Mouse (Mus musculus): ENCODE measurements around the gene Bcl7c. TPM values are rescaled to one million over a fixed set of nuclear protein-coding genes. Genes with fewer than 3 reads are reported as not detected.

Gene Bcl7c
- polyA plus RNA-seq, 1 experiment: not detected

DNA sequence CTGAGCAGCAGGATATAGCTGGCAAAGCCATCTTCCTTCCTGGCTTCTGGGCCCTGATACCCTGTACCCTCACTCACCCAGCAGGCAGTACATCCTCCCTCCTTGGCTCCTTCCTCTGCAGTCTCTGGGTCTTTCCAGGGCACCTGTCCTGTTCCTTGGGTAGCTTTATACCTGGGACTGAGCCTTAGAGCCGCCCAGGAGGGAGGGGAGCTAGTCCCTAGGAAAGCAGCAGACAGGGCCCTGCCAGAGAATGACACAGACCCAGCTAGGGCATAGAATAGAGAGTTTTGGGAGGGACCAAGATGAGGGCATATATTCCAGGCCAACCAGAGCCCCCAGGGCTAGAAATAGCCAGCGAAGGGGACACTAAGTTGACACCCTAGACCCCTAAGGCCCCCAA lies 16.8 kb upstream of the Bcl7c start:
- 56% methylated on average over 2 of the region's 2 CpGs for WGBS

GRCm38 (mm10) chr7:127719258-127719657 lies 10.5 kb upstream of the Bcl7c start:
- no peak overlapping the region for H3K4me3 ChIP-seq (ENCODE audit: insufficient read depth, low read depth, low read length)
- TF ChIP-seq CTCF (IDR thresholded peaks at IDR 0.05; ENCODE audit: insufficient read depth, low read depth, low read length) (no peak), POLR2A (IDR thresholded peaks at IDR 0.05; ENCODE audit: insufficient read depth, low read depth, low read length) (no peak)
- no peak overlapping the region for H3K27ac ChIP-seq (ENCODE audit: insufficient read depth, low read depth, low read length)
- peaks cover 6% of the 10 kb centered on the region for H3K4me1 ChIP-seq (ENCODE audit: control insufficient read depth, insufficient read depth, low read length)
- WGBS: 93% methylated on average over 6 of the region's 6 CpGs

More for the DNA sequence above, 16.8 kb upstream of the Bcl7c start:
- H3K4me1 ChIP-seq (ENCODE audit: control insufficient read depth, insufficient read depth, low read length): no peaks in the 10 kb centered on the region
- H3K27ac ChIP-seq (ENCODE audit: insufficient read depth, low read depth, low read length): no peak overlapping the region
- no peak overlapping the region for H3K4me3 ChIP-seq (ENCODE audit: insufficient read depth, low read depth, low read length)
- TF ChIP-seq CTCF (IDR thresholded peaks at IDR 0.05; ENCODE audit: insufficient read depth, low read depth, low read length) (no peak), POLR2A (IDR thresholded peaks at IDR 0.05; ENCODE audit: insufficient read depth, low read depth, low read length) (no peak)

GRCm38 (mm10) chr7:127718339-127718738 lies 9.6 kb upstream of the Bcl7c start:
- 91% methylated on average over 6 of the region's 6 CpGs for WGBS
- H3K4me1 ChIP-seq (ENCODE audit: control insufficient read depth, insufficient read depth, low read length): peaks cover 6% of the 10 kb centered on the region
- no peak overlapping the region for H3K27ac ChIP-seq (ENCODE audit: insufficient read depth, low read depth, low read length)
- no peak for TF ChIP-seq POLR2A (IDR thresholded peaks at IDR 0.05; ENCODE audit: insufficient read depth, low read depth, low read length)
- H3K4me3 ChIP-seq (ENCODE audit: insufficient read depth, low read depth, low read length): no peak overlapping the region

GRCm38 (mm10) chr7:127716992-127717391 lies 8.3 kb upstream of the Bcl7c start:
- Histone ChIP-seq H3K27ac (ENCODE audit: insufficient read depth, low read depth, low read length) (no peak overlapping the region), H3K4me3 (ENCODE audit: insufficient read depth, low read depth, low read length) (peak overlapping the region; percentile 34), H3K4me1 (ENCODE audit: control insufficient read depth, insufficient read depth, low read length) (peaks cover 6% of the 10 kb centered on the region)
- WGBS: 4% methylated on average over 41 of the region's 41 CpGs
- TF ChIP-seq CTCF (IDR thresholded peaks at IDR 0.05; ENCODE audit: insufficient read depth, low read depth, low read length) (peak; percentile 61; the same call in 1 of the 2 replicates), POLR2A (IDR thresholded peaks at IDR 0.05; ENCODE audit: insufficient read depth, low read depth, low read length) (no peak)

- H3K4me1 ChIP-seq (ENCODE audit: control insufficient read depth, insufficient read depth, low read length): peaks cover 6% of the 10 kb centered on the region
- H3K27ac ChIP-seq (ENCODE audit: insufficient read depth, low read depth, low read length): no peak overlapping the region
- WGBS: 90% methylated on average over 4 of the region's 4 CpGs
- TF ChIP-seq CTCF (IDR thresholded peaks at IDR 0.05; ENCODE audit: insufficient read depth, low read depth, low read length): no peak
- no peak overlapping the region for H3K4me3 ChIP-seq (ENCODE audit: insufficient read depth, low read depth, low read length)
These were observed 6.1 kb upstream of the Bcl7c start for GRCm38 (mm10) chr7:127714816-127715215.

GRCm38 (mm10) chr7:127712461-127713385 lies 4.0 kb upstream of the Bcl7c start, which contains the start of gene Ctf1:
Gene Ctf1, plus strand, starts transcription at chr7:127712736.
- Histone ChIP-seq H3K4me1 (ENCODE audit: control insufficient read depth, insufficient read depth, low read length) (peaks cover 12% of the 10 kb centered on the region), H3K4me3 (ENCODE audit: insufficient read depth, low read depth, low read length) (peak within 1 kb of the TSS; percentile 2; the same call in 1 of the 2 replicates), H3K27ac (ENCODE audit: insufficient read depth, low read depth, low read length) (no peak within 1 kb of the TSS)
- TF ChIP-seq POLR2A (IDR thresholded peaks at IDR 0.05; ENCODE audit: insufficient read depth, low read depth, low read length) (no peak), CTCF (IDR thresholded peaks at IDR 0.05; ENCODE audit: insufficient read depth, low read depth, low read length) (no peak)
- 6% methylated on average over 28 of the region's 28 CpGs for WGBS

GRCm38 (mm10) chr7:127711456-127711855 lies 2.7 kb upstream of the Bcl7c start:
- no peak overlapping the region for H3K4me3 ChIP-seq (ENCODE audit: insufficient read depth, low read depth, low read length)
- WGBS: 73% methylated on average over 3 of the region's 3 CpGs
- TF ChIP-seq POLR2A (IDR thresholded peaks at IDR 0.05; ENCODE audit: insufficient read depth, low read depth, low read length): no peak
- TF ChIP-seq CTCF (IDR thresholded peaks at IDR 0.05; ENCODE audit: insufficient read depth, low read depth, low read length): no peak

GRCm38 (mm10) chr7:127711031-127711430 lies 2.3 kb upstream of the Bcl7c start:
- Histone ChIP-seq H3K27ac (ENCODE audit: insufficient read depth, low read depth, low read length) (no peak overlapping the region), H3K4me3 (ENCODE audit: insufficient read depth, low read depth, low read length) (no peak overlapping the region)
- 87% methylated on average over 3 of the region's 3 CpGs for WGBS

More at GRCm38 (mm10) chr7:127711456-127711855, 2.7 kb upstream of the Bcl7c start:
- Histone ChIP-seq H3K4me1 (ENCODE audit: control insufficient read depth, insufficient read depth, low read length) (peaks cover 15% of the 10 kb centered on the region), H3K27ac (ENCODE audit: insufficient read depth, low read depth, low read length) (no peak overlapping the region)

GRCm38 (mm10) chr7:127709261-127709979 lies 687 bp upstream of the Bcl7c start:
- H3K27ac ChIP-seq (ENCODE audit: insufficient read depth, low read depth, low read length): no peak overlapping the region
- 73% methylated on average over 5 of the region's 5 CpGs for WGBS
- H3K4me1 ChIP-seq (ENCODE audit: control insufficient read depth, insufficient read depth, low read length): peaks cover 15% of the 10 kb centered on the region
- TF ChIP-seq POLR2A (IDR thresholded peaks at IDR 0.05; ENCODE audit: insufficient read depth, low read depth, low read length) (no peak), CTCF (IDR thresholded peaks at IDR 0.05; ENCODE audit: insufficient read depth, low read depth, low read length) (no peak)
- no peak overlapping the region for H3K4me3 ChIP-seq (ENCODE audit: insufficient read depth, low read depth, low read length)

More at GRCm38 (mm10) chr7:127711031-127711430, 2.3 kb upstream of the Bcl7c start:
- peaks cover 15% of the 10 kb centered on the region for H3K4me1 ChIP-seq (ENCODE audit: control insufficient read depth, insufficient read depth, low read length)
- TF ChIP-seq POLR2A (IDR thresholded peaks at IDR 0.05; ENCODE audit: insufficient read depth, low read depth, low read length) (no peak), CTCF (IDR thresholded peaks at IDR 0.05; ENCODE audit: insufficient read depth, low read depth, low read length) (no peak)
